Mouse (Mus musculus): ENCODE data around the gene Col7a1. TPM values are rescaled to one million over a fixed set of nuclear protein-coding genes. Genes with fewer than 3 reads are reported as not detected.

Gene Col7a1
- polyA plus RNA-seq, 1 experiment: 8.4 TPM

- Histone ChIP-seq H3K4me2 (ENCODE audit: low read depth) (no peak overlapping the region), H3K36me3 (ENCODE audit: control insufficient read depth, insufficient read depth) (no peaks in the 10 kb centered on the region), H3K4me3 (no peak overlapping the region), H3ac (ENCODE audit: control insufficient read depth, insufficient read length) (no peak overlapping the region), H3K27me3 (ENCODE audit: control insufficient read depth, insufficient read depth, insufficient read length) (peaks cover 35% of the 10 kb centered on the region), H3K79me2 (ENCODE audit: control insufficient read depth, insufficient read depth) (no peaks in the 10 kb centered on the region)
- TF ChIP-seq MYOG (IDR thresholded peaks at IDR 0.05; ENCODE audit: control insufficient read depth in 1 of 3, insufficient read depth in 1 of 3, insufficient read length in 2 of 3, low read depth in 2 of 3) (no peak), SRF (IDR thresholded peaks at IDR 0.05; ENCODE audit: control insufficient read depth, insufficient read length, low read depth) (no peak), MAX (IDR thresholded peaks at IDR 0.05; ENCODE audit: low read depth) (no peak), REST (IDR thresholded peaks at IDR 0.05; ENCODE audit: insufficient read depth, insufficient read length) (no peak), CEBPB (IDR thresholded peaks at IDR 0.05; ENCODE audit: insufficient read depth, poor library complexity, severe bottlenecking) (no peak), POLR2AphosphoS2 (IDR thresholded peaks at IDR 0.05; ENCODE audit: insufficient read length, low read depth) (no peak), MYOD1 (IDR thresholded peaks at IDR 0.05; ENCODE audit: control insufficient read depth in 1 of 3, insufficient read length in 2 of 3, low read depth in 2 of 3) (no peak), POLR2A (IDR thresholded peaks at IDR 0.05; ENCODE audit: insufficient read length, low read depth) (no peak), E2F4 (IDR thresholded peaks at IDR 0.05; ENCODE audit: insufficient read depth) (no peak), USF1 (IDR thresholded peaks at IDR 0.05; ENCODE audit: low read depth) (no peak), TCF12 (IDR thresholded peaks at IDR 0.05; ENCODE audit: insufficient read depth, poor library complexity, severe bottlenecking) (no peak), TCF3 (IDR thresholded peaks at IDR 0.05; ENCODE audit: insufficient read length, low read depth) (no peak)
Measured at GRCm38 (mm10) chr9:108928424-108928823, 25.0 kb upstream of the Col7a1 start.

- Histone ChIP-seq H3ac (ENCODE audit: control insufficient read depth, insufficient read length) (peak overlapping the region; percentile 55), H3K79me2 (ENCODE audit: control insufficient read depth, insufficient read depth) (peaks cover 38% of the 10 kb centered on the region), H3K4me2 (ENCODE audit: low read depth) (peak overlapping the region; percentile 27), H3K36me3 (ENCODE audit: control insufficient read depth, insufficient read depth) (peaks cover 22% of the 10 kb centered on the region), H3K27me3 (ENCODE audit: control insufficient read depth, insufficient read depth, insufficient read length) (peaks cover 8% of the 10 kb centered on the region), H3K4me3 (peak overlapping the region; percentile 89)
- no peak for TF ChIP-seq MAX (IDR thresholded peaks at IDR 0.05; ENCODE audit: low read depth)
- no peak for TF ChIP-seq REST (IDR thresholded peaks at IDR 0.05; ENCODE audit: insufficient read depth, insufficient read length)
- no peak for TF ChIP-seq CEBPB (IDR thresholded peaks at IDR 0.05; ENCODE audit: insufficient read depth, poor library complexity, severe bottlenecking)
- no peak for TF ChIP-seq POLR2A (IDR thresholded peaks at IDR 0.05; ENCODE audit: insufficient read length, low read depth)
- no peak for TF ChIP-seq USF1 (IDR thresholded peaks at IDR 0.05; ENCODE audit: low read depth)
- TF ChIP-seq TCF3 (IDR thresholded peaks at IDR 0.05; ENCODE audit: insufficient read length, low read depth): no peak
- TF ChIP-seq TCF12 (IDR thresholded peaks at IDR 0.05; ENCODE audit: insufficient read depth, poor library complexity, severe bottlenecking): no peak
- TF ChIP-seq POLR2AphosphoS2 (IDR thresholded peaks at IDR 0.05; ENCODE audit: insufficient read length, low read depth): no peak
- no peak for TF ChIP-seq MYOD1 (IDR thresholded peaks at IDR 0.05; ENCODE audit: control insufficient read depth in 1 of 3, insufficient read length in 2 of 3, low read depth in 2 of 3)
- TF ChIP-seq MYOG (IDR thresholded peaks at IDR 0.05; ENCODE audit: control insufficient read depth in 1 of 3, insufficient read depth in 1 of 3, insufficient read length in 2 of 3, low read depth in 2 of 3): no peak
- TF ChIP-seq E2F4 (IDR thresholded peaks at IDR 0.05; ENCODE audit: insufficient read depth): no peak
- no peak for TF ChIP-seq SRF (IDR thresholded peaks at IDR 0.05; ENCODE audit: control insufficient read depth, insufficient read length, low read depth)
Measured at GRCm38 (mm10) chr9:108935991-108936390, 17.4 kb upstream of the Col7a1 start.

DNA sequence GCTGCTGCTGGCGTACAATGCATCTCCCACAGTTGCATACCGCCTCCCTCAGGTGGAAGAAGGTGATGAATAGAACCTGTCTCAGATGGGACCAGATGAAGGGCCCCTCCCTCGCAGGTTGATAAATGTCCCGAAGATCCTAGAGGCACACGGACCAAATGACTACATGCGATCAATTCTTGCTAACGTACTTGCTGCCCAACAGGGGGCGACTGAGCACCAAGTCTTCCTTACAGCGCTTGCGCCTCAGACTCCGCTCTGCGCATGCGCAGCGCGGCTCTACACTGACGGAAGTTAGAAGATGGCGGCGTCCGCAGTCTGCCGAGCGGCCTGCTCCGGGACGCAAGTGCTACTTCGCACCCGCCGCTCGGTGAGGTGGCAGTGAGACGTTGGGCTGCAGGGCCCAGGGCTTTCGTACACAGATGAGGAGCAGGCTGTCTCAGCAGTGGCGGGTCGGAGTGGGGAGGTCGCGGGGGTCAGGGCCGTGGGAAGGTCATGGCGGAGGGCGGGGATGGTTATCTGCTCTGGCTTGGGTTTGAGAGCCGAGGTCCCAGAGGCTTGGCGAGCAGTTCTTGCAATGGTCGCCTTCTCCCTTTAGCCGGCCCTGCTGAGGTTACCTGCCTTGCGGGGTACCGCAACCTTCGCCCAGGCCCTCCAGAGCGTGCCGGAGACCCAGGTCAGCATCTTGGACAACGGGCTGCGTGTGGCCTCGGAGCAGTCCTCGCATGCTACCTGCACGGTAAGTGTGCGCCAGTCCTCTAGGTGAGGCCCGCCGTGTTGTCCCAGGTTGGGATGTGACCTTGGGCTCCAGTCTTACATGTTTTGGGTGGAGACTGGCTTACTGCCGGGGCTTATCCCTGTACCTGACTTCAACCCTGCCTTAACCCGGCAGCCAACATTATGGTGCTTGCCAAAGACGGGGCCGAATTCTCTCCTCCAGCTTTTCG is 16.7 kb upstream of the Col7a1 start, which contains the start of gene Uqcrc1:
Uqcrc1 (plus strand) TSS at position 216 of the 947 bp plus-strand sequence.
- H3K79me2 ChIP-seq (ENCODE audit: control insufficient read depth, insufficient read depth): peaks cover 42% of the 10 kb centered on the region
- peaks cover 22% of the 10 kb centered on the region for H3K36me3 ChIP-seq (ENCODE audit: control insufficient read depth, insufficient read depth)
- H3ac ChIP-seq (ENCODE audit: control insufficient read depth, insufficient read length): peak within 1 kb of the TSS; percentile 55
- peak within 1 kb of the TSS; percentile 74 for H3K4me2 ChIP-seq (ENCODE audit: low read depth)
- no peak for TF ChIP-seq CEBPB (IDR thresholded peaks at IDR 0.05; ENCODE audit: insufficient read depth, poor library complexity, severe bottlenecking)
- peak in 1 of 3 experiments; percentile 30 for TF ChIP-seq MYOD1 (IDR thresholded peaks at IDR 0.05; ENCODE audit: control insufficient read depth in 1 of 3, insufficient read length in 2 of 3, low read depth in 2 of 3)
- peak; percentile 99 for TF ChIP-seq POLR2A (IDR thresholded peaks at IDR 0.05; ENCODE audit: insufficient read length, low read depth)
- TF ChIP-seq E2F4 (IDR thresholded peaks at IDR 0.05; ENCODE audit: insufficient read depth): no peak
- peak; percentile 94 for TF ChIP-seq POLR2AphosphoS2 (IDR thresholded peaks at IDR 0.05; ENCODE audit: insufficient read length, low read depth)
- peaks cover 8% of the 10 kb centered on the region for H3K27me3 ChIP-seq (ENCODE audit: control insufficient read depth, insufficient read depth, insufficient read length)
- peak within 1 kb of the TSS; percentile 89 for H3K4me3 ChIP-seq

DNA sequence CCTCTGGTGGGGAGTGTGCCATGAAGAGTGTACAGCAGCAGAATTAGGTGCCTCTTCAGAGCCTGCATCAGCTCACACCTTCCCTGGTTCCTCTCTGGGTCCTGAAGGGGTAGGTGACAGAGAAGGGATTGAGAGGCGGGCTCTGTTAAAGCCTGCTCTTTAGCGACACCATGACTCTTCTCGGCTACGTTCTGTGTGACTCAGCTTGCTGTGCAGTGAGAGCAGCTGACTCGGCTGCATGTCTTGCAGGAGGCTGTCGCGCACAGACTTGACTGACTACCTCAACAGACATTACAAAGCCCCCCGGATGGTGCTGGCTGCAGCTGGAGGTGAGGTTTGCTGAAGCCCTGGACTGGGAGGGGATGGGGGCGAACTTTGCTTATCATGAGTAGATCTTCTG is 8.3 kb upstream of the Col7a1 start:
- TF ChIP-seq TCF3 (IDR thresholded peaks at IDR 0.05; ENCODE audit: insufficient read length, low read depth) (no peak), MYOD1 (IDR thresholded peaks at IDR 0.05; ENCODE audit: control insufficient read depth in 1 of 3, insufficient read length in 2 of 3, low read depth in 2 of 3) (no peak), POLR2A (IDR thresholded peaks at IDR 0.05; ENCODE audit: insufficient read length, low read depth) (no peak), REST (IDR thresholded peaks at IDR 0.05; ENCODE audit: insufficient read depth, insufficient read length) (no peak), E2F4 (IDR thresholded peaks at IDR 0.05; ENCODE audit: insufficient read depth) (no peak), CEBPB (IDR thresholded peaks at IDR 0.05; ENCODE audit: insufficient read depth, poor library complexity, severe bottlenecking) (no peak), MYOG (IDR thresholded peaks at IDR 0.05; ENCODE audit: control insufficient read depth in 1 of 3, insufficient read depth in 1 of 3, insufficient read length in 2 of 3, low read depth in 2 of 3) (no peak), POLR2AphosphoS2 (IDR thresholded peaks at IDR 0.05; ENCODE audit: insufficient read length, low read depth) (no peak), MAX (IDR thresholded peaks at IDR 0.05; ENCODE audit: low read depth) (no peak)
- H3ac ChIP-seq (ENCODE audit: control insufficient read depth, insufficient read length): no peak overlapping the region
- no peaks in the 10 kb centered on the region for H3K27me3 ChIP-seq (ENCODE audit: control insufficient read depth, insufficient read depth, insufficient read length)
- H3K36me3 ChIP-seq (ENCODE audit: control insufficient read depth, insufficient read depth): peaks cover 40% of the 10 kb centered on the region
- no peak overlapping the region for H3K4me3 ChIP-seq
- H3K4me2 ChIP-seq (ENCODE audit: low read depth): no peak overlapping the region
- H3K79me2 ChIP-seq (ENCODE audit: control insufficient read depth, insufficient read depth): peaks cover 11% of the 10 kb centered on the region
